Mouse (Mus musculus) heart, postnatal 36 days (tissue): ENCODE data around the gene Tbc1d32. TPM values are rescaled to one million over a fixed set of nuclear protein-coding genes. Genes with fewer than 3 reads are reported as not detected.

ENCODE experiments used
- DNase-seq, 2 experiments: peaks; one replicate each; pipeline ENCODE4 v3.0.0; 2021 to 2022
- intact Hi-C: fragments of 180-260 bp; cut with DNase I; formaldehyde crosslinking; loops from one replicate; pipeline ENCODE4 v1.15.1; 2025
- total RNA-seq, 2 experiments: library from RNA; stranded (reverse); gene quantifications; 2 replicates each; pipeline ENCODE4 v1.2.3; 2021

Gene Tbc1d32
- total RNA-seq, 2 experiments from 2014 or later, result 3.4 to 3.7 TPM

DNA sequence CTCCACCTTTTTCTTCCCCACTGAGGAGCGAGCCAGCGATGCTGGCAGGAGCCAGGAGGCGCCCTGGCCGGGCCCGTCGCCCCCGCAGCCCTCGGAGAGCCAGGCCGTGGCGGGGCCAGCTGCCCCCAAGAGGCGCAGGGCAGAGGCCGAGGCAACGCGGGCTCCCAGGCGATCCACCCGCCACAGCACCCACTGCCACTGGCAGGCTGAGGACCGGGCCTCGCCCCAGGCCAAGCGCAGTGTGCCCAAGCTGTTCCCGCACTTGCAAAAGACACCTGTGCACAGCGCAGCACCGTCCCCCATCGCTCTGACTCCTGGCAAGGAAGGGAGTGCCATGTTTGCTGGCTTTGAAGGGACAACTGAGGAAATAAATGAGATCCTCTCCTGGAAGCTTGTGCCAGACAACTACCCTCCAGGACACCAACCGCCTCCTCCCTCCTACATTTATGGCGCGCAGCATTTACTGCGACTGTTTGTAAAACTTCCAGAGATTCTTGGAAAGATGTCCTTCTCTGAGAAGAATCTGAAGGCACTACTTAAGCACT is 112.8 kb downstream of the Tbc1d32 start:
- intact Hi-C loops, result loop anchor here (2.0 kb wide), 1 partner anchor 113 kb away; the partner anchor contains the start of gene Tbc1d32

DNA sequence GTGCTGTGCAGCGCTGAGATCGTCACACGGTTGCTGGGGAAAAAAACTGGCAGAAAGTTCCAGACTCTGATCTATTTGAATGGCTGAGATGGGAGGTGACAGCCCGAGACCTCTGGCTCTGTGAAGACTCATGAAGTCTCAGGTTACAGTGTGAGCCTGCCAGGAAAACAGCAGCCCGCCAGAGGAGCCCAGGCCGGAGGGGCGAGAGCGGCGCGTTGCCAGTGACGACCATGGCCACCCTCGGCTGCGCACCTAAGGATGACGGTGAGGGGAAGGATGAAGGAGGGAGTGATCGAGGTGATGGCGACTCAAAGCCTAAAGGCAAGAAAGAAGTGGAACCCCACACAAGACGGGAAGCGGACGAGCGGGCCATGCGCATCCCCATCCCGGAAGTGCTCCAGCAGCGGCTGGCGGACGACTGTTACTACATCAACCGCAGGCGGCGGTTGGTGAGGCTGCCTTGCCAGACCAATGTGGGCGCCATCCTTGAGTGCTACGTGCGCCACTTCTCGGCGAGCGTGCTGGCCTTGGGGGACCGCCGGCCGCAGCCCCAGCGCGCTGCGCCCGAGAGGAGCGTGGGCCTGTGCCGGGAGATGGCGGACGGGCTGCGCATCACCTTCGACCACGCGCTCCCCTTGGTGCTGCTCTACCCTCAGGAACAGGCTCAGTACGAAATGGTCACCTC is 113.4 kb downstream of the Tbc1d32 start:
- intact Hi-C loops, result loop anchor here (2.0 kb wide), 1 partner anchor 114 kb away; the partner anchor contains the start of gene Tbc1d32
- peak; percentile 57 to 74 for DNase-seq

More for the DNA sequence above, 112.8 kb downstream of the Tbc1d32 start:
- no peak for DNase-seq

GRCm38 (mm10) chr10:56106996-56107334 is 121.5 kb downstream of the Tbc1d32 start:
- intact Hi-C loops, result loop anchor here (1.0 to 2.0 kb wide), 2 partner anchors 120 to 232 kb away; no protein-coding TSS in a partner anchor
- DNase-seq, result no peak

GRCm38 (mm10) chr10:56106333-56106995 is 122.0 kb downstream of the Tbc1d32 start, which contains the start of gene Msl3l2:
TSS of gene Msl3l2 (plus strand) at chr10:56106917.
- intact Hi-C loops, result loop anchor here (1.0 to 2.0 kb wide), 2 partner anchors 120 to 233 kb away; no protein-coding TSS in a partner anchor
- peak; percentile 86 to 87 for DNase-seq

GRCm38 (mm10) chr10:56099641-56100310 is 128.7 kb downstream of the Tbc1d32 start:
- DNase-seq, result no peak
- intact Hi-C loops, result no loop called here

DNA sequence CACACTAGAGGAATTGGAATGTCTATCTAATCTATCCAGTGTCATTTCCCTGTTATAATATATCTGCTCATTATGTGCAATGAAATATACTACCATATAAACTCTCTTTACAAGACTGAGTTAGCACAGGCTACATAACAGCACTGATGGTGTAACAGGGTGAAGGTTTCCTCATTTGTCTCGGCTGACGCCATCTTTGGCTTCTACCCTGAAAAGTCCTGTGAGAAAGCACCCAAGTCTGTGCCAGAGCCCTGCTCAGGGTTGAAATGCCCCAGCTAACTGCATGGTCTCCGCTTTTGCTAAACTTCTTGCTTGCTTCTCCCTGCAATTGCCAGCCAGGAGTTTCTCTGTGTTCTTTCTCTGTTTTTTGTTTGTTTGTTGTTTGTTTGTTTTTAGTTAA is 129.4 kb downstream of the Tbc1d32 start:
- intact Hi-C loops, result no loop called here
- DNase-seq, result no peak

GRCm38 (mm10) chr10:56096757-56097156 is 131.7 kb downstream of the Tbc1d32 start:
- no peak for DNase-seq
- intact Hi-C loops, result no loop called here

DNA sequence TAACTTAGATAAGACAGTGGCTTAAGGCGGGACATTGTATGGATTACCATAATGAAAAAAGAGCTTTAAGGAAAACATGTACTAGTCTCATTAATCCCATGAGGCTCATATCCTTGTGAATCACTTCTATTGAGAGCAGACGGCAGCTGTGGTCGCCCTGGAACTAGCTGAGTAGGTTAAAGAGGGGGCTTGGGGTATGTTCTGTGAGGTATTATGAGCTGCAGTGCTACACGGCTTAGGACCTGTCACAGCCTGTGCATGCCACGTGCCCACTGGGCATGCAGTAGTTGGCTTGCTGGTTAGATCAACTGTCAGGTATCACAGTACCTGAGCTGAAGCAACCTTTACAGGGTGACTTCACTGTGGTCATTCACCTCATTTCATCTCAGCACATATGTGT is 133.9 kb downstream of the Tbc1d32 start:
- intact Hi-C loops, result no loop called here

DNA sequence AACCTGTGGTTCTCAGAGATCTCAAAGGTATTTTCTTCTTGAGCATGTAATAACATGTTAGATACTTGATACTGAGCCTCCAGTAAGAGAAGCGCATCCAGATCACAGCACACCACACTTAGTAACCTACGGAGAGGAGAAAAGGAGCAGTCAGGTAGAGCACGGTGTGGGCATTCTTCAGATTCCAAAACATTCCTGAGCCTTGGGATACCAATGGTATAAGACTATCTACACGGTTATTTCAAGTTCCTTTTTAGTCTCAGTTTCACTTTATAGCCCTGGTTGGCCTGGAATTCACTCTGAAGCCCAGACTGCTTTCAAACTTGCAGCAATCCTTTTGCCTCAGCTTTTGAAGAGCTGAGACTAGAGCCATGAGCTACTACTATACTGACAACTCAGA is 138.8 kb downstream of the Tbc1d32 start:
- no peak for DNase-seq
- intact Hi-C loops, result no loop called here

More for the DNA sequence above, 133.9 kb downstream of the Tbc1d32 start:
- DNase-seq, result no peak

DNA sequence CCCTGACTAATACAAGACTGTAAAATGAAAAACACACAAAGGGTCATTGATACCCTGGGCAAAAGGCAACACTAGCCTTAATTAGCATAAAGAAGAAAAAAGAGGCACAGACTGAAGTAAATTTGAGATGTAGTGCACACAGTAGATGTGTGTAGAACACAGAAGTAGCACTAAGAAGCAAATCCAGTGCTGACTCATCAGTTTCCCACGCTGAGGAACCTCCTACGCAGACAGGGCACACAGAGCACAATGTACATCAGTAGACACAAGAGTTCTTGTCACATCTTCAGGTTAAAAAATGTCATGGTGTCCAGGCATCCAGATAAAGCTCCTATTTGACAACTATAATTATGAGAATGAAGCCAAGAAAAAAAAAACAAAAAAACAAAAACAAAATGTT is 165.7 kb downstream of the Tbc1d32 start:
- intact Hi-C loops, result no loop called here
- no peak for DNase-seq

- no peak for DNase-seq
- intact Hi-C loops, result no loop called here
Measured at GRCm38 (mm10) chr10:56061238-56061830, 167.2 kb downstream of the Tbc1d32 start.

DNA sequence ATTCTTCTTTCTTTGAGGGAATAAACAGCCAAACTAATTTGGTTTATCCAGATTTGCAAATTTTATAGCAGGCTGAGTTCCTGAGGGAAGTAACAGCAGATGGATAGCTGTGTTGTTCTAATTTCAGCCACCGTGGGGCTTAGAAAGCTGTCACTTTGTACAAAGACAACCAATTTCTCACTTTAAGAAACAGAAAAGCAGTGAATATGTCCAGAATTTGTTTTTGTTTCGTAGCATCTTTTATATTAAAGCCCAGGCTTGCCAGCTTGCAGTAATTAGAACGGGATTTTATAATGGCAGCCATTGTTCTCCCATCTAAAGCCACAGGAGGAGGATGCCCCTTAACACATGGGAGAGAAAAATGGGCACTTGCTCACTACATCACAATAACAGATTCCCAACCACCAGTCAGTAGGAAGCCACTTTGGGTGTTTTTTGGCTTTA is 169.5 kb downstream of the Tbc1d32 start:
- intact Hi-C loops, result no loop called here

DNA sequence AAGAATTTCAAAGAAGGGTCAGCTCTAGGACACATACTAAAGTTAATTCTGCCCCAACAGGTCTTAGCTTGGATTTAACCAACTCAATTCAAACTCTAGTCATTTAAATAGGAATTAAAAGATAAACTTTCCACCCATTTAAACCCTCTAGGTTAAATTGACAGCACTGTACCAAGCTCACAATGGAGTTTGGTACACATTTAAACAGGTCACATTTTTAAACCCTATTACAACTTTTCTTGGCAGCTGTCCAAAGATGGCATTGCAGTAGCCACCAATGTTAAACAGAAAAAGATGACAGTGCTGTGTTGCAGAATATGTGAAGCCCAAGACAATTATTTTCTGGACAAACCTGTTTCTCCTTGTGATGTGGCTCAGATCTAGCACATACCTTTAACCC is 203.1 kb downstream of the Tbc1d32 start:
- intact Hi-C loops, result no loop called here
- DNase-seq, result no peak

More for the DNA sequence above, 169.5 kb downstream of the Tbc1d32 start:
- no peak for DNase-seq

DNA sequence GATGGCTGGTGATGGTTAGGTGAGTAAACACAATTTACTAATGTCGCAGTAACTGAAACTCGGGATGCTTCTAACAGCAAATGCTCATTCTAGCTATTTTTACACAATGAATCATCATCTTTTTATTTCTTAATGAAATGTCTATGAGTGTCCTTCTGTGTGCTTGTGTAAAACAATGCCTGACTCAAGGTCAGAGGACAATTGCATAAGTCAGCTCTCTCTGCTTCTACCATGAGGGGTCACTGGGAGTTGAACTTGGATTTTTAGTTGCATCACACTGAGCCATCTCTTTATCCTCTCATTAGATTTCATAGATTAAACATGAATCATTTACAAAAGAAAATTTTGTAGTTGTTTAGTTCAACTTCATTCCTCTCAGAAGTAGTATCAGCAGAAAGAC is 203.9 kb downstream of the Tbc1d32 start:
- intact Hi-C loops, result no loop called here
- DNase-seq, result no peak

DNA sequence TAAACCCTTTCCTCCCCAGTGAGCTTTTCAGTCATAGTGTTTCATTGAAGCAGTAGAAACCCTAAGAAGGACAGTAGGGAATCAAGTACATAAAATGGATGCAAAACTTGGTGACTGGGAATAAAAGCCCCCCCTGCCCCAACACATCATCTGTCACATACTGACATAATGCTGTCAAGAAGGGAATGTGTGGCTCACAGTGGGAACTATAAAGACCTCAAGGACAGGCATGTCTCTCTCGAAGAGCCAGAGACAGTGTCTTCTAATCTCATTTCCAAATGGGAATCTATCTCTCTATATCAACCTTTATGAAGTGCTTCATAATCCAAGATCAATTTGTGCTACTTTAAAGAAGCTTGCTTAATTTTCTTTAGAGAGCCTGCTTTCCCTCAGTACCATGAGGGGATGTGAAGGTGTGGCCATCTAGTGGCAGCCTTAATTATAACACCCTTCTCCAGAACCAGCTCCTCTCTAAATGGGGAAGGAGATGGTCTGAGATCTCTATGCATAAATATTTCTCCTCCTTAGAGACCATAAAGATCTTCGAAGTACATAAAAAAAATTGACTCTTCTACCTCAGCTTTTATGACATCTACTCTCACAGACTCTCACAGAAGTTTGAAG is 248.5 kb downstream of the Tbc1d32 start:
- peak; percentile 3 to 7 for DNase-seq
- intact Hi-C loops, result no loop called here

DNA sequence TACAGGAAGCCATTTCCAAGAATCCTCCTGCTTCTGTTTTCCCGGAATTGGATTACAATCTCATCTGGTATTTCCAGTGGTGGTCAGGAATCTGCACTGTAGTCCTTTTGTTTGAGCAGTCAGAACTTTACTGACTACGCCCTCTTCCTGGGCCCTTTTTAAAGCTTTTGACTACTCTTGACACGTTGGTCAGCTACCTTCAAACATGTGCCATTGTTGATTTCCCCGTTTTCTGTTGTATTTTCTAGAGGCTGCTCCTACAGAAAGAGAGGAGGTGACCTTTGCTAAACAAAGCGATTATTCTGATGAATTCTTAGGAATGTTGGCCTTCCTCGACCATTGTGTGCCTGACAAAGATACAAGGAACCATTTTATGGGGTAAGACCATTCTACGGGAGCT is 250.5 kb downstream of the Tbc1d32 start:
- no peak for DNase-seq
- intact Hi-C loops, result no loop called here
